Mouse (Mus musculus): ENCODE measurements around the gene Kif5a.

Gene Kif5a

GRCm38 (mm10) chr10:127288800-127289572 lies 25.8 kb upstream of the Kif5a start, which contains the start of gene Mbd6:
Gene Mbd6 (minus strand): TSS chr10:127289018.
- DNase-seq: peak; percentile 95

GRCm38 (mm10) chr10:127288328-127288799 lies 25.2 kb upstream of the Kif5a start:
- DNase-seq: peak; percentile 73

GRCm38 (mm10) chr10:127287936-127288293 lies 24.8 kb upstream of the Kif5a start:
- no peak for DNase-seq

GRCm38 (mm10) chr10:127287271-127287935 lies 24.3 kb upstream of the Kif5a start:
- DNase-seq: no peak

- no peak for DNase-seq
Measured at GRCm38 (mm10) chr10:127286730-127287129, 23.6 kb upstream of the Kif5a start.

- no peak for DNase-seq
Measured at GRCm38 (mm10) chr10:127286194-127286593, 23.0 kb upstream of the Kif5a start.

- DNase-seq: no peak
Measured at GRCm38 (mm10) chr10:127285644-127286043, 22.5 kb upstream of the Kif5a start.

GRCm38 (mm10) chr10:127284724-127285500 lies 21.8 kb upstream of the Kif5a start:
- no peak for DNase-seq

- DNase-seq: no peak
Measured at GRCm38 (mm10) chr10:127284105-127284622, 21.0 kb upstream of the Kif5a start.

GRCm38 (mm10) chr10:127282620-127283215 lies 19.6 kb upstream of the Kif5a start:
- DNase-seq: no peak

GRCm38 (mm10) chr10:127281316-127281715 lies 18.2 kb upstream of the Kif5a start:
- no peak for DNase-seq

GRCm38 (mm10) chr10:127279730-127280129 lies 16.6 kb upstream of the Kif5a start:
- DNase-seq: no peak

- no peak for DNase-seq
Measured at GRCm38 (mm10) chr10:127274261-127275022, 11.3 kb upstream of the Kif5a start.

GRCm38 (mm10) chr10:127272371-127272770 lies 9.2 kb upstream of the Kif5a start:
- no peak for DNase-seq

GRCm38 (mm10) chr10:127269884-127270283 lies 6.7 kb upstream of the Kif5a start:
- DNase-seq: no peak

GRCm38 (mm10) chr10:127269036-127269435 lies 5.9 kb upstream of the Kif5a start:
- no peak for DNase-seq

GRCm38 (mm10) chr10:127268401-127268800 lies 5.3 kb upstream of the Kif5a start:
- DNase-seq: no peak

- no peak for DNase-seq
Measured at GRCm38 (mm10) chr10:127267318-127267717, 4.2 kb upstream of the Kif5a start.

GRCm38 (mm10) chr10:127266112-127267091 lies 3.3 kb upstream of the Kif5a start, which contains the start of gene Dctn2:
Gene Dctn2 (plus strand): TSS chr10:127266368.
- peak; percentile 90 for DNase-seq

GRCm38 (mm10) chr10:127265727-127266111 lies 2.6 kb upstream of the Kif5a start:
- DNase-seq: peak; percentile 50

GRCm38 (mm10) chr10:127264971-127265370 lies 1.8 kb upstream of the Kif5a start:
- DNase-seq: no peak
